Mouse (Mus musculus) heart, adult 2 months (tissue): ENCODE results near the gene Actn4. TPM values are rescaled to one million over a fixed set of nuclear protein-coding genes. Genes with fewer than 3 reads are reported as not detected.

Experiments
- DNase-seq, 2 experiments: peaks; one replicate each; pipeline ENCODE4 v3.0.0; 2021
- H3K27ac ChIP-seq: fragments of 200-600 bp; 2 replicates; pipeline ENCODE4 v1.8.1; 2022
- H3K27me3 ChIP-seq: fragments of 200-500 bp; 2 replicates; pipeline ENCODE4 v1.6.1; 2012; ENCODE audit warnings: mild to moderate bottlenecking, low read length, inconsistent platforms, mixed read lengths; ENCODE audit not compliant: control insufficient read depth, insufficient read depth
- H3K36me3 ChIP-seq: fragments of 200-500 bp; 2 replicates; pipeline ENCODE4 v1.6.1; 2012; ENCODE audit warnings: low read length, inconsistent platforms; ENCODE audit not compliant: control insufficient read depth, insufficient read depth
- H3K4me1 ChIP-seq: fragments of 200-500 bp; 2 replicates; pipeline ENCODE4 v1.6.1; 2011; ENCODE audit warnings: low read length; ENCODE audit not compliant: control insufficient read depth, insufficient read depth
- H3K4me3 ChIP-seq: fragments of 200-600 bp; 2 replicates; pipeline ENCODE4 v1.8.1; 2022
- H3K79me2 ChIP-seq: fragments of 200-500 bp; replicated peaks from 2 replicates; pipeline ENCODE4 v1.6.1; 2012; ENCODE audit warnings: mild to moderate bottlenecking, inconsistent platforms, low read length, moderate library complexity, mixed read lengths; ENCODE audit not compliant: control insufficient read depth, insufficient read depth
- H3K9ac ChIP-seq: fragments of 200-500 bp; 2 replicates; pipeline ENCODE4 v1.6.1; 2012; ENCODE audit warnings: low read depth, mild to moderate bottlenecking, control low read depth, inconsistent platforms, low read length, mixed read lengths
- CTCF ChIP-seq: fragments of 200-600 bp; IDR thresholded peaks from 2 replicates; pipeline ENCODE4 v1.8.1; 2022; ENCODE audit warnings: antibody characterized with exemption, mild to moderate bottlenecking, moderate library complexity
- EP300 ChIP-seq: fragments of 200-500 bp; IDR thresholded peaks from 2 replicates; pipeline ENCODE4 v1.6.1; 2011; ENCODE audit warnings: low read depth, low read length, control low read depth; ENCODE audit not compliant: insufficient read depth
- POLR2A ChIP-seq: fragments of 200-500 bp; IDR thresholded peaks from 2 replicates; pipeline ENCODE4 v1.6.1; 2011; ENCODE audit warnings: mild to moderate bottlenecking, low read depth, low read length, control low read depth; ENCODE audit not compliant: insufficient read depth
- WGBS: fragments of 180-500 bp; shearing (Covaris S2); methylation state at CpG from one replicate; pipeline ENCODE4 v1.1.7; 2018; 5-methylcytosine and 5-hydroxymethylcytosine counted together
- intact Hi-C: fragments of 180-260 bp; cut with DNase I; formaldehyde crosslinking; loops from one replicate; pipeline ENCODE4 v1.15.1; 2025
- polyA plus RNA-seq: library from polyadenylated mRNA; depleted of rRNA; stranded (reverse); fragments of >200 nt; gene quantifications from 2 replicates; pipeline ENCODE4 v1.2.3, GENCODE M21; 2012
- total RNA-seq, 2 experiments: library from RNA; stranded (reverse); gene quantifications; 2 replicates each; pipeline ENCODE4 v1.2.3; 2021

Actn4 gene
- total and polyA plus RNA-seq, 3 experiments = 66.1 to 123 (median 85.7) TPM

DNA sequence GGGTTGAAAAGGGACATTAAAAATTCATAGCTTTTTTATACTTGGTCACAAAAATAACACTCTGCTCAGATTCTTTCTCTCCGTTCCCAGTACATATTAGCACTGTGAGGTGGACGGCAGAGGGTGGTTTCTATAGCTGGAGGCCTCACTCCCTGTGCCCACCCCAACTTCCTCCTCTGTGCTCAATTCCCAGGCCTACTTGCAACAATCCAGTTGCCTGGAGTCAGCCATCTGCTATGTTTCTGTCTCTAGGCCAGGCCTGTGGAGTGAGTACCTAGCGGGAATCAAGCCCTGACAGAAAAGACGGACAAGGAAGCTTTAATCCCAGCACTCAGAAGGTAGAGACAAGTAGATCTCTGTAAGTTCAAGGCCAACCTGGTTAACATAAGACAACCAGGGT lies 39.5 kb downstream of the Actn4 start:
- Histone ChIP-seq H3K27ac (peak overlapping the region; percentile 87), H3K4me3 (no peak overlapping the region), H3K79me2 (peaks cover 1% of the 10 kb centered on the region), H3K36me3 (peaks cover 46% of the 10 kb centered on the region), H3K4me1 (peaks cover 70% of the 10 kb centered on the region), H3K27me3 (no peaks in the 10 kb centered on the region), H3K9ac (no peak overlapping the region)
- TF ChIP-seq CTCF (no peak), POLR2A (no peak), EP300 (no peak)
- intact Hi-C loops = no loop called here
- WGBS = 51% methylated on average over 4 of the region's 4 CpGs
- no peak for DNase-seq

DNA sequence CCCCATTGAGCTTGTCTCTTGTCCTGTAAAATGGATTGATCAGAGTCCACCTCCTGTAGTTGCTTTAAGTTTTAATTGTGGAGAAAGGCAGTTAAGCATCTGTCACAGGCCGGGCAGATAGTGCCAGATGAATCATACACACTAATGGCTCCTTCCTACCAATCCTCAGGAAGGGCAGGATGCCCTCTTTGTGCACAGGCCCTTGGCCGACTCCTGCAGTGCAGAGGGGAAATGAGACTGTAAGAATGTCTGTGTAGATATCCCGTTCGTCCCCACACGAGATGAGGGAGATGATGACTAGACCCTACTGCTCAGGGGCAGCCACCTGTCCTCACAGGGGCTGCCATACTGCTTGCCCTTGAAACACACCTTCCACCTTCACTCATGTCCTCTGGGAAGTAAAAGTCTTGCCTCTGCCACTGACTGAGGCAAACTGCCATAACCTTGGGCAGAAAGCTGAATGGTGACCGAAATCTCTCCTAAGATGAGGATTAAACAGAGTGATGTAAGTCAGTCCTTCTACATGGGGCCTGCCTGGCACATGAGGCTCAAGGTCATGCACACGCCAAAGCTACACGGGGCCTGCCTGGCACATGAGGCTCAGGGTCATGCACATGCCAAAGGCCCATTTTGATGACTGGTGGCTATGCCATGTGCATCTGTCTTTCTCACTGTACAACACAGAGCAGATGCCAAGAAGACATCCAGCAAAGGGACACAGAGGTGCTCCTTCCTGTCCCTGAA lies 40.2 kb downstream of the Actn4 start:
- Histone ChIP-seq H3K4me1 (peaks cover 76% of the 10 kb centered on the region), H3K27me3 (no peaks in the 10 kb centered on the region), H3K9ac (no peak overlapping the region), H3K4me3 (no peak overlapping the region), H3K27ac (peak overlapping the region; percentile 87), H3K36me3 (peaks cover 48% of the 10 kb centered on the region), H3K79me2 (peaks cover 1% of the 10 kb centered on the region)
- DNase-seq = no peak
- TF ChIP-seq POLR2A = no peak
- TF ChIP-seq CTCF = no peak
- no peak for TF ChIP-seq EP300
- 44% methylated on average over 8 of the region's 8 CpGs for WGBS
- intact Hi-C loops = no loop called here

DNA sequence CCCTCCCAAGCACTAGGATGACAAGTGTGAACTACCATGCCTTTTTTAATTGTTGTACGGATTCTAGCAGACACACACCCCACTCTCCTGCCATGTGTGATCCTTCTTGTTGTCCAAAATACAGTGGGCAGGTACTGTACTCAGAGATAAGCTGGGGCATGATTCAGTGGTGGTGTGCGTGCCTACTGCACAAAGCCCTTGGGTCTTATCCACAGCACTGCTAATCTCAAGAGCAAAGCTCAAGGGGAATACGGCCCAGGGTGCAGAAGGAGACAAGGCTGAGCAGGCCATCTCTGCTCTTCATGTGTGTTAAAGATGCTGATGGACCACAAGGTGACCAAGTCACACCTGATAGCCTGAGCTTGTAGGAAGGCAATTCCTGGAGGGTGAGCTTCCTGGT lies 41.0 kb downstream of the Actn4 start:
- 65% methylated on average over 3 of the region's 3 CpGs for WGBS
- Histone ChIP-seq H3K27me3 (no peaks in the 10 kb centered on the region), H3K36me3 (peaks cover 48% of the 10 kb centered on the region), H3K4me1 (peaks cover 75% of the 10 kb centered on the region), H3K27ac (peak overlapping the region; percentile 87; the same call in 1 of the 2 replicates), H3K9ac (no peak overlapping the region), H3K79me2 (peaks cover under 1% of the 10 kb centered on the region), H3K4me3 (no peak overlapping the region)
- TF ChIP-seq EP300 (no peak), CTCF (no peak), POLR2A (no peak)
- intact Hi-C loops = no loop called here
- DNase-seq = no peak

DNA sequence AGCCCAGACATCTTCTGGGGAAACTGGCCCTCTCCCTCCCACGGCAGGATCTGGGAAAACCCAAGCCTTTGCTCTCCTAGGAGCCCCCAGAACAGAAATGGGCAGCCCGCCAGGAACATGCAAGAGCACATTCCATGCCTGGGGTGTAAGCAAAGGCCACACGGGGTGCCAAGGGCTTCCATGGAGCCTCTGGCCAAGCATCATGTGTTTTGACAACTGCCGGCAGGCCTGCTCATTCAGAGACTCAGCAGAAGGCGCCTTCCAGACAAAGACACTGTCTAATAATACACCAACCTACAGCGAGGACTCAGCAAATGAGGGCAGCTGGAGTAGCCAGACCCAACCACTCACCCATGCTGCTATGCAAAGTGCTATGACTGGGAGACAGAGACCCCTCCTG lies 42.3 kb downstream of the Actn4 start:
- H3K4me1 ChIP-seq = peaks cover 63% of the 10 kb centered on the region
- no peak overlapping the region for H3K4me3 ChIP-seq
- H3K79me2 ChIP-seq = no peaks in the 10 kb centered on the region; the same call in none of the 2 replicates
- peak overlapping the region; percentile 75 for H3K27ac ChIP-seq
- no peak overlapping the region; the same call in 1 of the 2 replicates for H3K9ac ChIP-seq
- peaks cover 38% of the 10 kb centered on the region for H3K36me3 ChIP-seq
- TF ChIP-seq POLR2A = 0 out of 2 replicates have a peak, but pooled peaks have one; percentile 5
- TF ChIP-seq CTCF = 0 out of 2 replicates have a peak, but pooled peaks have one; percentile 7
- no peak; the same call in 1 of the 2 replicates for TF ChIP-seq EP300
- intact Hi-C loops = no loop called here
- peak; percentile 79 to 83 for DNase-seq
- 11% methylated on average over 6 of the region's 6 CpGs for WGBS
- no peaks in the 10 kb centered on the region for H3K27me3 ChIP-seq

DNA sequence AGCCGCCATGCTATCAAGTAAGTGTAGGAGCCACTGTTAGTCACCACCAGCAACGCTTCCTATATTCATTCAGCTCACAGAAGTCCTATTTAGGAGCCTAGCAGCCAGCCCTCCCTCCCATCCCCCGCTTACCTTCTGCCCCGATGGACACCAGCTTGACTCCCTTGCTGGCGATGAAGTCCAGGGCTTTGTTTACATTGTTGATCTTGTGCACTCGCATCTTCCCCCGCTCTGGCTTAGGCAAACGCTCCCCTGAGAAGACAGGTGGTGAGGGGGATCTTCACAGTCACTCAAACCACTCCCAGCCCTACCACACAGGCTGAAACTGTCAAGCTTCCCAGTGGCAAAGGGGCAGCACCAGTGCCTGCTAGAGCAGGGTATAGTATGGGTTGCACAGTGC lies 43.6 kb downstream of the Actn4 start:
- TF ChIP-seq EP300 = no peak
- no peak for TF ChIP-seq POLR2A
- no peak for TF ChIP-seq CTCF
- Histone ChIP-seq H3K4me3 (no peak overlapping the region), H3K27me3 (no peaks in the 10 kb centered on the region), H3K27ac (peak overlapping the region; percentile 75), H3K9ac (no peak overlapping the region), H3K36me3 (peaks cover 40% of the 10 kb centered on the region), H3K4me1 (peaks cover 57% of the 10 kb centered on the region), H3K79me2 (no peaks in the 10 kb centered on the region; the same call in 1 of the 2 replicates)
- intact Hi-C loops = no loop called here
- 63% methylated on average over 8 of the region's 8 CpGs for WGBS
- DNase-seq = no peak

DNA sequence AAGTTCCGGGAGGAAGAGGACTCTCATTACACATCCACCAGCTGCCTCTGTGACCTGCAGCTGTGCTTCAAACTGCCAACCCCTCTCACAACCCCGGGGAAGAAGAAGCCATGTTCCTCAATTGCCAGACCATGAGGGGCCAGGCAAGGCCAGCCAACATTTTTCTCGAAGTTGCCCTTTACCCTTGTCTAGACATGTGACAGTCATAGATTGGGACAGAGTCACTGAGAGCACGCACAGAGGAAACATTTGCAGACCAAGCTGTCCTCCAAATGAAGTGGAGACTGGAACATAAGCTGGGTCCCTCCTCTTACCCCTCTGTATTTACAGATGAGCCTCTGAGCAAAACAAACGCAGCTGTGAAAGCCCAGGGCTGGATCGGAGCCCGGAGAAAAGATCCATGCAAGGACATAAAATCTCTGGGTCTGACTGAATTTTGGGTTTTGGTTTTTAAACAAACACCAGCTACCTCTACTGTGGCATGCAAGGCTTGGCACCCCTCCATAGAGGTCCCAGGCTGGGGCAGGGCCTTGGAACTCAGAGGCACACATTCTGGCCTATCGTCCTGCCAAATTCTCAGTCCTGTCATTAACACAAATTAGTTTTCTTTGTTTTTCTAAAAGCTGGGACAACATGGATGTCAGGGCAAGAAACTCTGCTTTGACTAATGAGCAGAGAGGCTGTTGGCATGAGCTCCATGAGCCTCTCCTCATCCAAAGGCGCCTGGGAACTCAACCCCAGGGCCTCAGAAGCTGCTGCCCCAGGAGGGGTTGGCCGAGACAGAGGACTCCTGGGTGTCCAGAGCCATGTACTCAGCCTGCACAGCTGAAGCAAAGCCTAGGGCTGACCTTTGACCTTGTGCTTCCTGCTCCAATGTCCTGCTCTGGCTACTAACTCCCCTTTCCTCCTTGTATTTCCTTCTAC lies 44.4 kb downstream of the Actn4 start:
- WGBS = 35% methylated on average over 10 of the region's 10 CpGs
- peak; percentile 63 for DNase-seq
- Histone ChIP-seq H3K27me3 (no peaks in the 10 kb centered on the region), H3K79me2 (no peaks in the 10 kb centered on the region; the same call in 1 of the 2 replicates), H3K4me1 (peaks cover 55% of the 10 kb centered on the region), H3K9ac (no peak overlapping the region), H3K36me3 (peaks cover 47% of the 10 kb centered on the region), H3K27ac (peak overlapping the region; percentile 75), H3K4me3 (no peak overlapping the region)
- intact Hi-C loops = loop anchor here (2.0 kb wide), 1 partner anchor 23 kb away; no protein-coding TSS in a partner anchor
- peak; percentile 51 for TF ChIP-seq EP300
- no peak for TF ChIP-seq CTCF
- TF ChIP-seq POLR2A = no peak
